Mouse (Mus musculus) lung, embryonic 15.5 days (tissue): ENCODE measurements around the gene Map2k7. TPM values are rescaled to one million over a fixed set of nuclear protein-coding genes. Genes with fewer than 3 reads are reported as not detected.

Source experiments
- ATAC-seq: fragments of 200-750 bp; cut with Nextera tagmentation; 2 replicates; pipeline ENCODE4 v1.8.0; 2017; ENCODE audit warnings: moderate number of reproducible peaks, borderline replicate concordance; ENCODE audit not compliant: low FRiP score, low TSS enrichment; ENCODE audit errors: extremely low read depth
- H3K27ac ChIP-seq: fragments of 300-500 bp; sonication (generic); 2 replicates; pipeline ENCODE4 v1.5.1; 2015; ENCODE audit warnings: moderate library complexity, mild to moderate bottlenecking, inconsistent platforms
- H3K27me3 ChIP-seq: fragments of 300-500 bp; sonication (generic); 2 replicates; pipeline ENCODE4 v1.6.1; 2015; ENCODE audit warnings: inconsistent platforms
- H3K36me3 ChIP-seq: fragments of 300-500 bp; sonication (generic); 2 replicates; pipeline ENCODE4 v1.6.1; 2015; ENCODE audit warnings: inconsistent platforms
- H3K4me1 ChIP-seq: fragments of 300-500 bp; sonication (generic); 2 replicates; pipeline ENCODE4 v1.6.1; 2015; ENCODE audit warnings: inconsistent platforms
- H3K4me2 ChIP-seq: fragments of 300-500 bp; sonication (generic); 2 replicates; pipeline ENCODE4 v1.6.1; 2015; ENCODE audit warnings: inconsistent platforms, mild to moderate bottlenecking, moderate library complexity
- H3K4me3 ChIP-seq: fragments of 300-500 bp; sonication (generic); 2 replicates; pipeline ENCODE4 v1.5.1; 2015; ENCODE audit warnings: mild to moderate bottlenecking, inconsistent platforms
- H3K9ac ChIP-seq: fragments of 300-500 bp; sonication (generic); 2 replicates; pipeline ENCODE4 v1.6.1; 2015; ENCODE audit warnings: inconsistent platforms
- H3K9me3 ChIP-seq: fragments of 300-500 bp; sonication (generic); 2 replicates; pipeline ENCODE4 v1.6.1; 2016; ENCODE audit warnings: inconsistent platforms
- whole genome bisulfite sequencing: fragments of 180-500 bp; shearing (Covaris S2); methylation state at CpG from one replicate; pipeline ENCODE4 v1.1.7; 2015; 5-methylcytosine and 5-hydroxymethylcytosine counted together
- polyA plus RNA-seq: library from polyadenylated mRNA; unstranded; fragments of >200 nt; fragmentation: Nextera tagmentation; extraction: Ambion mirVana; gene quantifications from 2 replicates; pipeline ENCODE4 v1.2.1, GENCODE M21; 2015

Map2k7 gene
- polyA plus RNA-seq, 1 experiment from 2014 or later: 31.3 TPM

- ATAC-seq: no peak
Measured at GRCm38 (mm10) chr8:4229784-4230183, 8.8 kb upstream of the Map2k7 start.

GRCm38 (mm10) chr8:4230612-4231351, 7.8 kb upstream of the Map2k7 start:
- Histone ChIP-seq H3K36me3 (no peaks in the 10 kb centered on the region), H3K4me1 (peaks cover 7% of the 10 kb centered on the region; the same call in 1 of the 2 replicates), H3K4me2 (no peak overlapping the region), H3K9ac (no peak overlapping the region), H3K4me3 (no peak overlapping the region), H3K9me3 (no peaks in the 10 kb centered on the region), H3K27me3 (peaks cover 14% of the 10 kb centered on the region; the same call in 1 of the 2 replicates), H3K27ac (no peak overlapping the region)
- WGBS: 44% methylated on average over 10 of the region's 10 CpGs
- ATAC-seq: peak; percentile 52; the same call in 1 of the 2 replicates

More at GRCm38 (mm10) chr8:4229784-4230183, 8.8 kb upstream of the Map2k7 start:
- Histone ChIP-seq H3K9me3 (no peaks in the 10 kb centered on the region), H3K9ac (no peak overlapping the region), H3K4me2 (no peak overlapping the region), H3K27ac (no peak overlapping the region), H3K4me1 (peaks cover 7% of the 10 kb centered on the region; the same call in 1 of the 2 replicates), H3K36me3 (no peaks in the 10 kb centered on the region), H3K27me3 (peaks cover 14% of the 10 kb centered on the region; the same call in 1 of the 2 replicates), H3K4me3 (no peak overlapping the region)
- WGBS: 58% methylated on average over 5 of the region's 5 CpGs

DNA sequence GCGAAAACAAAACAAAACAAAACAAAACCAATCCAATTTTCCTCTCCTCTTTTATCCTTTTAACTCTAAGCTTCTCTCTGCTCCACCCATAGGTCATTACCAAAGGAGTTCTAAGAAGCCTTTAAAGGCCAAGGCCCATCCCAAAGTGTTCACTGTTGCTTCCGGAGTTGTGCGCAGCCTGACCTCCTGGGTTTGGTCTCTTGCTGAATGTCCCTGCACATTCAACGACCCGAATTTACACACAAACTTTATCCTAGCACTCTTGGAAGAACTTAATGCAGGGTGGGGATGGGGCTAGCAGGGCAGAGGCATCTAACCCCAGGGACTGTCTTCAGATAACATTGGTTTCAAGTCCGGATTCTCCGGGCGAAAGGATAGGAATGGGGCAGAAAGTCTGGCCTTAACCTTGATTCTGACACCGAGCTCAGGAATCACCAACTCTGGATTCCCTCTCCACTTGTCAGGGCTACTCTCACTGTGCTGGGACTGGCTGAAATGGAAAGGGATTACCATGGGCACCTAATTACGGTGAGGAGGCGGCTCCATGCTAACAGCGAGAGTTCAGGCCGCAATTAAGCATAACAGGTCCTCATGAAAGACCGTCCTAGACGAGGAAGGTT, 616 bp upstream of the Map2k7 start:
- Histone ChIP-seq H3K27me3 (no peaks in the 10 kb centered on the region), H3K36me3 (peaks cover 8% of the 10 kb centered on the region; the same call in 1 of the 2 replicates), H3K4me3 (peak overlapping the region; percentile 83), H3K4me1 (peaks cover 28% of the 10 kb centered on the region), H3K27ac (peak overlapping the region; percentile 92), H3K9ac (peak overlapping the region; percentile 74), H3K9me3 (no peaks in the 10 kb centered on the region), H3K4me2 (peak overlapping the region; percentile 66)
- 13% methylated on average over 15 of the region's 15 CpGs for WGBS
- ATAC-seq: no peak

GRCm38 (mm10) chr8:4239193-4239890, 802 bp downstream of the Map2k7 start:
- H3K9me3 ChIP-seq: no peaks in the 10 kb centered on the region
- WGBS: 10% methylated on average over 19 of the region's 19 CpGs
- H3K9ac ChIP-seq: peak overlapping the region; percentile 74
- peaks cover 22% of the 10 kb centered on the region for H3K36me3 ChIP-seq
- no peaks in the 10 kb centered on the region for H3K27me3 ChIP-seq
- H3K4me3 ChIP-seq: peak overlapping the region; percentile 83
- peaks cover 28% of the 10 kb centered on the region for H3K4me1 ChIP-seq
- peak overlapping the region; percentile 66 for H3K4me2 ChIP-seq
- 0 out of 2 replicates have a peak, but pooled peaks have one; percentile 0 for ATAC-seq
- peak overlapping the region; percentile 92 for H3K27ac ChIP-seq

DNA sequence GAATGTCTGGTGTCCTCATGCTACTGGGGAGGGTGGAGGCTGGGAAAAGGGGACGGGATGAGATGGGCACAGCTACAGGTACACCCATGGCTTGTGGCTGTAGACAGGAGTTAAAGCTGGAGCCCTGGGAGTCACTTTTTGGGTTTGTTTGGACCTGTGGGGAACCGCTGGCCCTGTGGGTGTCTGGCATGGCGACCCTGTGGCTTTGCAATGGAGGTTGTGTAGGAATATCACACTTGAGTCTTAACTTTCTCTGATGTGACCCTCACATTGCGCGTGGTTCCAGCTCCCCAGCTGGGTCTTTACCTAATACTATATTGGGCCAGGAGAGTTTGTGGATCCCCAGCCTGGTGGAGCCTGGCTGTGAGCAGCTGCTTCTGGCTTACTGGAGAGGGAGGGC, 6.5 kb downstream of the Map2k7 start:
- H3K9ac ChIP-seq: no peak overlapping the region
- no peak overlapping the region for H3K4me2 ChIP-seq
- no peak for ATAC-seq
- no peak overlapping the region for H3K27ac ChIP-seq
- H3K4me3 ChIP-seq: no peak overlapping the region
- H3K36me3 ChIP-seq: peaks cover 57% of the 10 kb centered on the region
- WGBS: 95% methylated on average over 5 of the region's 5 CpGs
- H3K4me1 ChIP-seq: peaks cover 19% of the 10 kb centered on the region
- no peaks in the 10 kb centered on the region for H3K9me3 ChIP-seq
- no peaks in the 10 kb centered on the region for H3K27me3 ChIP-seq

DNA sequence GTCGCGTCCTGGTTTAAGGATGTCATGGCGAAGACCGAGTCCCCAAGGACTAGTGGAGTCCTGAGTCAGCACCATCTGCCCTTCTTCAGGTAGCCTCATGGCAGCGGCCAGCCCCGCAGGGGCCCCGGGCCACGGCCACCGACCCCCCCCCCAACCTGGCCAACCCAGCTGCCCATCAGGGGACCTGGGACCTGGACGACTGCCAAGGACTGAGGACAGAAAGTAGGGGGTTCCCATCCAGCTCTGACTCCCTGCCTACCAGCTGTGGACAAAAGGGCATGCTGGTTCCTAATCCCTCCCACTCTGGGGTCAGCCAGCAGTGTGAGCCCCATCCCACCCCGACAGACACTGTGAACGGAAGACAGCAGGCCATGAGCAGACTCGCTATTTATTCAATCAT, 7.2 kb downstream of the Map2k7 start:
- H3K36me3 ChIP-seq: peaks cover 57% of the 10 kb centered on the region
- no peak for ATAC-seq
- H3K4me3 ChIP-seq: no peak overlapping the region
- WGBS: 83% methylated on average over 13 of the region's 13 CpGs
- H3K9ac ChIP-seq: no peak overlapping the region
- no peak overlapping the region for H3K27ac ChIP-seq
- peaks cover 18% of the 10 kb centered on the region for H3K4me1 ChIP-seq
- no peak overlapping the region for H3K4me2 ChIP-seq
- H3K27me3 ChIP-seq: no peaks in the 10 kb centered on the region
- no peaks in the 10 kb centered on the region for H3K9me3 ChIP-seq

GRCm38 (mm10) chr8:4247241-4247640, 8.7 kb downstream of the Map2k7 start:
- peaks cover 14% of the 10 kb centered on the region for H3K4me1 ChIP-seq
- no peak overlapping the region for H3K9ac ChIP-seq
- H3K4me2 ChIP-seq: no peak overlapping the region
- no peaks in the 10 kb centered on the region for H3K9me3 ChIP-seq
- WGBS: 78% methylated on average over 8 of the region's 8 CpGs
- H3K27me3 ChIP-seq: no peaks in the 10 kb centered on the region
- H3K36me3 ChIP-seq: peaks cover 54% of the 10 kb centered on the region
- H3K27ac ChIP-seq: no peak overlapping the region
- no peak overlapping the region for H3K4me3 ChIP-seq
- no peak for ATAC-seq

DNA sequence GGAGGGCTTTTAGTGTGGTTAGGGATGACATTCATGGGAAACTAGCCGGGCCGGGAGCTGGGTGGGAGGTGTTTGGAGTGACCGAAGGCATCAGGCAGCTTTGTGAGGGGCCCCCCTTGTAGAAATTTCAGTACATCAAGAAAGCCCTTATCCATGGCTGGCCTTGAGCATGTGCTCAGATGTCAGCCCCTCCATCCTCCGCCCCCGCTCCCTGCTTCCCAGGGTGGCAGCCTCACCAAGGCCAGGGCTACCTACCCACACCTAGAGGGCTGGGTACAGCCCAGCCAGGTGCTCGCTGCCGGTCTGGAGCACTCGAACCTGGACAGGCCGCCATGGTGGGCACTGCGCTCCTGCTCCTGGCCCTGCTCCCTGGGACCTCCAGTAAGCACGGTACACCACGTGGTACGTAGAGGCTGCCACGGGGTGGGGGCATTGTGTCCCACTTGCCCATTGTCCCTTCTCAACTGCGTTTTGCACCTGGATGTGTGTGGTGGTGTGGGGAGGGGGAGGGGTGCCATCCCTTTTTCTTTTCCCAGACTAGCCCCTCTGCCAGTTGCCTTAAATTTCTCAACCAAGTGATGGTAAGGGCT, 9.5 kb downstream of the Map2k7 start, which contains the start of gene Tgfbr3l:
TSS of gene Tgfbr3l (plus strand) at position 264 of the 590 bp plus-strand sequence.
- 73% methylated on average over 15 of the region's 15 CpGs for WGBS
- H3K4me2 ChIP-seq: no peak within 1 kb of the TSS

DNA sequence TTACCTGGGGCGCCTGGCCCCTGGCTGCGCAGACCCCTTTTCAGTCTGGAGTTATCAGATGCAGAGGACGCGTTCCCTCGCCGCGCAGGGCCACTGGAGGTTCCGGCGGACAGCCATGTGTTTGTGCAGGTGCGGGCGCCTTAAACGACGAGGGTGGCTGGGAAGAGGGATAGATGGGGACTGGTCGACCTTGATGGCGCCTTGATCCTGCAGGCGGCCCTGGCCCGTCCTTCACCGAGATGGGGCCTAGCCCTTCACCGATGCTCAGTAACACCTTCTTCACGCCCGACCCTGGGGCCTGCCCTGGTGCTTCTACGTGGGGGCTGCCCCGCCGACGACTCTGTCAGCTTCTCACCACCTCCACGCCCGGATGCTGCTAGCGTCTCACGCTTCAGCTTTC, 10.7 kb downstream of the Map2k7 start:
- no peak overlapping the region for H3K4me2 ChIP-seq
- peaks cover 27% of the 10 kb centered on the region for H3K4me1 ChIP-seq
- H3K27me3 ChIP-seq: no peaks in the 10 kb centered on the region
- no peaks in the 10 kb centered on the region for H3K9me3 ChIP-seq
- ATAC-seq: no peak
- peaks cover 36% of the 10 kb centered on the region for H3K36me3 ChIP-seq
- WGBS: 11% methylated on average over 29 of the region's 29 CpGs
- H3K4me3 ChIP-seq: no peak overlapping the region
- H3K9ac ChIP-seq: 0 out of 2 replicates have a peak overlapping the region, but pooled peaks have one; percentile 6
- H3K27ac ChIP-seq: no peak overlapping the region

More for the DNA sequence above, 9.5 kb downstream of the Map2k7 start, which contains the start of gene Tgfbr3l:
- H3K4me1 ChIP-seq: peaks cover 19% of the 10 kb centered on the region
- H3K9me3 ChIP-seq: no peaks in the 10 kb centered on the region
- peaks cover 48% of the 10 kb centered on the region for H3K36me3 ChIP-seq
- H3K27me3 ChIP-seq: no peaks in the 10 kb centered on the region
- H3K9ac ChIP-seq: 0 out of 2 replicates have a peak within 1 kb of the TSS, but pooled peaks have one; percentile 6
- no peak within 1 kb of the TSS for H3K4me3 ChIP-seq
- ATAC-seq: no peak
- H3K27ac ChIP-seq: no peak within 1 kb of the TSS

DNA sequence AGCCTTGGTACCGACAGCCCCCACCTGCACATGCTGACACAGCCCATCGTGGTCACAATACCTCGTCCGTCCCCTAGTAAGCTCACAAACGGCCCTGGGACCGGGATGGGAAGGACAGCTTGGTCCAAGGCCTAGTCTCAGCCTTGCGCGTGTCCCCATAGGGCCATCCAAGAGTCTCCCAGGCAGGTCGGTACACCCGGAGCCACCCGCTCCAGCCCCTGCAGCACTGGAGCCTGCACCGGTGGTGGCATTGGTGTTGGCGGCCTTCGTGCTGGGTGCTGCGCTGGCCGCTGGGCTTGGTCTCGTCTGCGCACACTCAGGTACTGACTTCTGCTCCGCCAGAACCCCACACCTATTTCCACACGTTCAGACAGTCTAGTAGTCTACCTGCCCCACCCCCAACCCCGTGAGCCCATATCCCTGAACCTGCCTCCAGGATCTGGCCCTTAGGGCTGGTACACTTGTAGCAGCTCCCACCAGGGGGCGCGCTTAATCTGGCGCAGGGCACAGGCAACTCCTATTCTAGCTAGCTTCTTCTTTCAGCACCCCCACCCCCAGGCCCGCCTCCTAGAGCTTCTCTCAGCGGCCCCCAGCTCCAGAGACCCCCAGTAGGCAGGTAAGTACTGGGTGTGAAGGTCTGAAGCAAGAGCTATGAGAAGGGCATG, 11.9 kb downstream of the Map2k7 start:
- Histone ChIP-seq H3K9me3 (no peaks in the 10 kb centered on the region), H3K4me1 (peaks cover 30% of the 10 kb centered on the region), H3K36me3 (peaks cover 34% of the 10 kb centered on the region), H3K4me2 (no peak overlapping the region), H3K4me3 (no peak overlapping the region), H3K27me3 (no peaks in the 10 kb centered on the region), H3K27ac (no peak overlapping the region), H3K9ac (no peak overlapping the region)
- no peak for ATAC-seq
- 39% methylated on average over 26 of the region's 26 CpGs for WGBS
